Mouse (Mus musculus) heart, embryonic 11.5 days (tissue): ENCODE data around the gene Faap100. TPM values are rescaled to one million over a fixed set of nuclear protein-coding genes. Genes with fewer than 3 reads are reported as not detected.

Experiments
- ATAC-seq: fragments of 200-750 bp; cut with Nextera tagmentation; replicated peaks from 2 replicates; pipeline ENCODE4 v1.8.0; 2017; ENCODE audit warnings: moderate library complexity; ENCODE audit not compliant: insufficient number of reproducible peaks, low FRiP score, low TSS enrichment
- H3K27ac ChIP-seq: fragments of 300-500 bp; sonication (generic); 2 replicates; pipeline ENCODE4 v1.5.1; 2014; ENCODE audit warnings: mild to moderate bottlenecking, low read depth, low read length
- H3K27me3 ChIP-seq: fragments of 300-500 bp; sonication (generic); 2 replicates; pipeline ENCODE4 v1.6.1; 2014; ENCODE audit warnings: mild to moderate bottlenecking, low read length, mixed read lengths; ENCODE audit not compliant: control insufficient read depth, insufficient read depth
- H3K36me3 ChIP-seq: fragments of 300-500 bp; sonication (generic); 2 replicates; pipeline ENCODE4 v1.6.1; 2014; ENCODE audit warnings: mild to moderate bottlenecking, low read length, moderate library complexity, mixed read lengths; ENCODE audit not compliant: control insufficient read depth, insufficient read depth
- H3K4me1 ChIP-seq: fragments of 300-500 bp; sonication (generic); 2 replicates; pipeline ENCODE4 v1.6.1; 2014; ENCODE audit warnings: low read length; ENCODE audit not compliant: control insufficient read depth, insufficient read depth
- H3K4me2 ChIP-seq: fragments of 300-500 bp; sonication (generic); 2 replicates; pipeline ENCODE4 v1.6.1; 2014; ENCODE audit warnings: mild to moderate bottlenecking, moderate library complexity
- H3K4me3 ChIP-seq: fragments of 300-500 bp; sonication (generic); 2 replicates; pipeline ENCODE4 v1.5.1; 2014; ENCODE audit warnings: low read depth, low read length
- H3K9ac ChIP-seq: fragments of 300-500 bp; sonication (generic); 2 replicates; pipeline ENCODE4 v1.6.1; 2014; ENCODE audit warnings: mild to moderate bottlenecking, low read depth, low read length, moderate library complexity
- H3K9me3 ChIP-seq: fragments of 300-500 bp; sonication (generic); replicated peaks from 2 replicates; pipeline ENCODE4 v1.6.1; 2016; ENCODE audit warnings: low read length; ENCODE audit not compliant: control insufficient read depth
- WGBS: fragments of 180-500 bp; shearing (Covaris S2); extraction: QIAGEN DNeasy Blood & Tissue Kit; methylation state at CpG from one replicate; pipeline ENCODE4 v1.1.7; 2014; ENCODE audit not compliant: insufficient replicate concordance; 5-methylcytosine and 5-hydroxymethylcytosine counted together
- polyA plus RNA-seq: library from polyadenylated mRNA; unstranded; fragments of >200 nt; fragmentation: Nextera tagmentation; extraction: Ambion mirVana; gene quantifications from 2 replicates; pipeline ENCODE4 v1.2.1, GENCODE M21; 2014

The Faap100 gene
- polyA plus RNA-seq, 1 experiment from 2014 or later: 24.2 TPM

- 85% methylated on average over 10 of the region's 10 CpGs for WGBS
- Histone ChIP-seq H3K9me3 (no peaks in the 10 kb centered on the region), H3K4me3 (peak overlapping the region; percentile 94), H3K9ac (peak overlapping the region; percentile 100), H3K27ac (peak overlapping the region; percentile 100), H3K4me2 (peak overlapping the region; percentile 98), H3K27me3 (no peaks in the 10 kb centered on the region), H3K4me1 (peaks cover 40% of the 10 kb centered on the region), H3K36me3 (peaks cover 2% of the 10 kb centered on the region; the same call in 1 of the 2 replicates)
- ATAC-seq: no peak
These were observed 27.1 kb downstream of the Faap100 start for GRCm38 (mm10) chr11:120351250-120352092.

- Histone ChIP-seq H3K9me3 (no peaks in the 10 kb centered on the region), H3K4me1 (peaks cover 37% of the 10 kb centered on the region), H3K27ac (peak overlapping the region; percentile 100), H3K4me3 (peak overlapping the region; percentile 94), H3K27me3 (no peaks in the 10 kb centered on the region), H3K36me3 (peaks cover 2% of the 10 kb centered on the region; the same call in 1 of the 2 replicates), H3K9ac (peak overlapping the region; percentile 100), H3K4me2 (peak overlapping the region; percentile 98)
- WGBS: 15% methylated on average over 11 of the region's 11 CpGs
- no peak for ATAC-seq
These were observed 27.9 kb downstream of the Faap100 start for GRCm38 (mm10) chr11:120350711-120351110.

- WGBS: under 1% methylated on average over 63 of the region's 68 CpGs
- Histone ChIP-seq H3K9ac (peak overlapping the region; percentile 100), H3K27ac (peak overlapping the region; percentile 100), H3K4me1 (peaks cover 35% of the 10 kb centered on the region), H3K4me2 (peak overlapping the region; percentile 98), H3K4me3 (peak overlapping the region; percentile 94), H3K36me3 (peaks cover 2% of the 10 kb centered on the region; the same call in 1 of the 2 replicates), H3K9me3 (no peaks in the 10 kb centered on the region), H3K27me3 (no peaks in the 10 kb centered on the region)
- peak; percentile 58 for ATAC-seq
These were observed 28.4 kb downstream of the Faap100 start for GRCm38 (mm10) chr11:120349986-120350702.

GRCm38 (mm10) chr11:120349371-120349985 lies 29.1 kb downstream of the Faap100 start:
- H3K4me3 ChIP-seq: peak overlapping the region; percentile 94
- WGBS: 1% methylated on average over 16 of the region's 16 CpGs
- H3K4me1 ChIP-seq: peaks cover 29% of the 10 kb centered on the region
- ATAC-seq: no peak
- H3K27ac ChIP-seq: peak overlapping the region; percentile 100
- H3K9me3 ChIP-seq: no peaks in the 10 kb centered on the region
- H3K4me2 ChIP-seq: peak overlapping the region; percentile 98
- H3K9ac ChIP-seq: peak overlapping the region; percentile 100
- H3K36me3 ChIP-seq: peaks cover 2% of the 10 kb centered on the region; the same call in 1 of the 2 replicates
- H3K27me3 ChIP-seq: no peaks in the 10 kb centered on the region

GRCm38 (mm10) chr11:120348684-120349370 lies 29.7 kb downstream of the Faap100 start:
- under 1% methylated on average over 53 of the region's 53 CpGs for WGBS
- peak overlapping the region; percentile 100 for H3K27ac ChIP-seq
- peak overlapping the region; percentile 100 for H3K9ac ChIP-seq
- peaks cover 2% of the 10 kb centered on the region; the same call in 1 of the 2 replicates for H3K36me3 ChIP-seq
- H3K9me3 ChIP-seq: no peaks in the 10 kb centered on the region
- no peaks in the 10 kb centered on the region for H3K27me3 ChIP-seq
- peak overlapping the region; percentile 94 for H3K4me3 ChIP-seq
- peaks cover 25% of the 10 kb centered on the region for H3K4me1 ChIP-seq
- ATAC-seq: peak; percentile 14
- peak overlapping the region; percentile 98 for H3K4me2 ChIP-seq

- Histone ChIP-seq H3K4me1 (peaks cover 17% of the 10 kb centered on the region), H3K9ac (peak within 1 kb of the TSS; percentile 100), H3K4me3 (peak within 1 kb of the TSS; percentile 94), H3K27ac (peak within 1 kb of the TSS; percentile 100), H3K9me3 (no peaks in the 10 kb centered on the region), H3K4me2 (peak within 1 kb of the TSS; percentile 98), H3K36me3 (peaks cover 2% of the 10 kb centered on the region; the same call in 1 of the 2 replicates), H3K27me3 (no peaks in the 10 kb centered on the region)
- 3% methylated on average over 92 of the region's 103 CpGs for WGBS
- ATAC-seq: peak; percentile 76
These were observed 30.5 kb downstream of the Faap100 start, which contains the start of gene Actg1 for GRCm38 (mm10) chr11:120347791-120348683. Actg1 (minus strand) TSS chr11:120348542.

- no peak for ATAC-seq
- H3K9me3 ChIP-seq: no peaks in the 10 kb centered on the region
- peak overlapping the region; percentile 94 for H3K4me3 ChIP-seq
- H3K4me1 ChIP-seq: peaks cover 11% of the 10 kb centered on the region
- WGBS: 5% methylated on average over 10 of the region's 10 CpGs
- H3K9ac ChIP-seq: peak overlapping the region; percentile 100
- H3K4me2 ChIP-seq: peak overlapping the region; percentile 98
- peak overlapping the region; percentile 100 for H3K27ac ChIP-seq
- H3K27me3 ChIP-seq: no peaks in the 10 kb centered on the region
- H3K36me3 ChIP-seq: peaks cover 2% of the 10 kb centered on the region; the same call in 1 of the 2 replicates
These were observed 31.3 kb downstream of the Faap100 start for GRCm38 (mm10) chr11:120347301-120347700.
